Mouse (Mus musculus) heart, postnatal 0 days (tissue): ENCODE results near the gene Ezh1.
"Not testable (repeated sequence)": the region's sequence is repeated elsewhere in the genome, so short reads cannot be mapped to it uniquely, and the experiment has no call there.

Experiments used
- CTCF ChIP-seq: IDR thresholded peaks from 2 replicates; pipeline ENCODE4 v1.5.1; 2016; ENCODE audit warnings: antibody characterized with exemption, control low read depth, low read depth
- EP300 ChIP-seq: IDR thresholded peaks from 2 replicates; pipeline ENCODE4 v1.6.1; 2016; ENCODE audit warnings: antibody characterized with exemption, low read depth

DNA sequence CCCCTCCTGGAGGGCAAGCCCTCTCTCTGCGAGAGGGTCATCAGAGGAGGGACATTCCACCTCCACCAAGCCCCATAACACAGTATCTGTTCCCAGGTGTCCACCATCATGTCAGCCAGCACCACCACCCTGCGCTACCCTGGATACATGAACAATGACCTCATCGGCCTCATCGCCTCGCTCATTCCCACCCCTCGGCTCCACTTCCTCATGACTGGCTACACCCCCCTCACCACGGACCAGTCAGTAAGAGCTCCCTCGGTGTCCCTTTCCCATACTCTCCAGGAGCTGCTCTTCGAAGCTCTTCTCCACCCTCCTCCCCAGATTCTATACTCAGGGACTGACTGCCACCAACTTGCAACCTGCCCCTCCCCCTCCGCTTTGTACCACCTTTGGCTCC, 66.1 kb downstream of the Ezh1 start:
- TF ChIP-seq EP300, CTCF: not testable (repeated sequence)
